15 mouse cellular contexts compared by ENCODE assay signal in the genomic region with DNA sequence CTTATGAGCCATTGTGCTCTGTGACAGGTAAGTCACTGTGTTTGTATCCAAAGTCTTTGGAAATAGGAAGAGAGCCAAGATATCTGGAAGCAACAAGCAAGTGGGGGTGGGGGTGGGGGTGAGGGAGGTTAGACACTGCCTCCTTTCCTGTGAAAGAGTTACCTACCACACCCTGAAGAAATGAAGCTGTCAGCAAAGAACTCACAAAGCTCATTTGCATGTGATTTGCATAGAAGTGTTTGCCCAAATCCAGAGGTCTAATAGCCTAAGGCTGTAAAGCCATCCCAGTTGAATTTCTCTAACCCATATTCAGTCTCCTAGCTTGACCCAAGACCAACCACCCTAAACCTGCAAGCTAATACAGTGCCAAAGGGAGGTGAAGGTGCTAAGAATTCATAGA. TPM values are rescaled to one million over a fixed set of nuclear protein-coding genes. Genes with fewer than 3 reads are reported as not detected.
DNase-seq lines count a peak whose midpoint lies in the region; ATAC-seq and TF ChIP-seq lines count a peak whose summit lies in the region.
"Had no signal": no experiment of that assay in that cellular context is flagged by ENCODE, and none has a peak within 500 bp of the region (broad histone marks: within the 10 kb centered on the region; RNA-seq: fewer than 3 reads in every experiment).

No protein-coding gene starts in this region.

- no peak for ATAC-seq in heart, embryonic 13.5 days (ENCODE audit: extremely low read depth, insufficient number of reproducible peaks, low FRiP score, low TSS enrichment)
- no peak for ATAC-seq in intestine, embryonic 15.5 days
- ATAC-seq: forebrain, embryonic 13.5 days had no signal

- no peak for TF ChIP-seq CTCF in spleen, adult 2 months (IDR thresholded peaks at IDR 0.05; ENCODE audit: extremely low read depth, insufficient read depth, insufficient read length, insufficient replicate concordance)

- H3K27ac ChIP-seq in heart, embryonic 13.5 days (replicated peaks): no peak overlapping the region
- H3K27ac ChIP-seq in spleen, adult 2 months (ENCODE audit: insufficient read depth, low read length): peak overlapping the region; percentile 94
- no peak overlapping the region for H3K27ac ChIP-seq in intestine, embryonic 15.5 days
- H3K27ac ChIP-seq: forebrain, embryonic 13.5 days; lung, embryonic 15.5 days; neural tube, embryonic 15.5 days; stomach, postnatal 0 days had no signal

- H3K27me3 ChIP-seq in heart, embryonic 13.5 days (replicated peaks): peaks cover 16% of the 10 kb centered on the region; the same call in 1 of the 2 replicates
- H3K27me3 ChIP-seq in spleen, adult 2 months (ENCODE audit: control insufficient read depth, insufficient read depth, low read length): no peaks in the 10 kb centered on the region
- no peaks in the 10 kb centered on the region for H3K27me3 ChIP-seq in intestine, embryonic 15.5 days (replicated peaks)
- H3K27me3 ChIP-seq: forebrain, embryonic 13.5 days; lung, embryonic 15.5 days; neural tube, embryonic 15.5 days had no signal

- no peaks in the 10 kb centered on the region for H3K9me3 ChIP-seq in heart, embryonic 13.5 days
- no peaks in the 10 kb centered on the region for H3K9me3 ChIP-seq in intestine, embryonic 15.5 days
- H3K9me3 ChIP-seq: forebrain, embryonic 13.5 days; lung, embryonic 15.5 days; neural tube, embryonic 15.5 days had no signal

- no peak overlapping the region for H3K4me3 ChIP-seq in heart, embryonic 13.5 days
- H3K4me3 ChIP-seq in spleen, adult 2 months (ENCODE audit: extremely low read depth, insufficient read depth, insufficient read length): peak overlapping the region; percentile 68
- H3K4me3 ChIP-seq in intestine, embryonic 15.5 days (replicated peaks): no peak overlapping the region
- H3K4me3 ChIP-seq: forebrain, embryonic 13.5 days had no signal

- H3K9ac ChIP-seq in heart, embryonic 13.5 days: no peak overlapping the region
- no peak overlapping the region for H3K9ac ChIP-seq in intestine, embryonic 15.5 days
- H3K9ac ChIP-seq: forebrain, embryonic 13.5 days; lung, embryonic 15.5 days; neural tube, embryonic 15.5 days had no signal

- peaks cover 6% of the 10 kb centered on the region for H3K4me1 ChIP-seq in heart, embryonic 13.5 days
- peaks cover 18% of the 10 kb centered on the region; the same call in 1 of the 2 replicates for H3K4me1 ChIP-seq in spleen, adult 2 months (ENCODE audit: control insufficient read depth, insufficient read depth, insufficient read length)
- H3K4me1 ChIP-seq in intestine, embryonic 15.5 days (replicated peaks): no peaks in the 10 kb centered on the region
- H3K4me1 ChIP-seq: lung, embryonic 15.5 days had no signal

- no peaks in the 10 kb centered on the region for H3K36me3 ChIP-seq in heart, embryonic 13.5 days
- H3K36me3 ChIP-seq in spleen, adult 2 months (ENCODE audit: control insufficient read depth, insufficient read depth, low read length): peaks cover 8% of the 10 kb centered on the region
- H3K36me3 ChIP-seq in intestine, embryonic 15.5 days: no peaks in the 10 kb centered on the region
- H3K36me3 ChIP-seq: lung, embryonic 15.5 days; neural tube, embryonic 15.5 days had no signal

- DNase-seq in heart, postnatal 10 days: no peak
- no peak for DNase-seq in spleen, adult 2 months (ENCODE audit: low read depth in 1 of 2, low spot score in 2 of 2)
- DNase-seq in spleen, postnatal 14 days (ENCODE audit: low spot score in 2 of 2): no peak
- DNase-seq in T-cell, adult 2 months (ENCODE audit: low spot score): no peak
- no peak for DNase-seq in adrenal gland, postnatal 14 days
- DNase-seq in gastrocnemius, postnatal 36 days: no peak
- DNase-seq: gastrocnemius, postnatal 14 days had no signal

- intact Hi-C loops in heart, postnatal 10 days (cut with DNase I): no loop called here
- intact Hi-C loops in gastrocnemius, postnatal 36 days (cut with DNase I): no loop called here

- no peak for TF ChIP-seq POLR2A in spleen, adult 2 months (IDR thresholded peaks at IDR 0.05; ENCODE audit: low read depth, low read length)

- peak overlapping the region; percentile 57; the same call in 1 of the 2 replicates for H3K4me2 ChIP-seq in heart, embryonic 13.5 days
- H3K4me2 ChIP-seq in intestine, embryonic 15.5 days (replicated peaks): peak overlapping the region; percentile 54

RNA-seq across cellular contexts. Expression of gene Arhgap4, which starts 11.2 kb away (rescaled TPM):
- polyA plus RNA-seq in heart, embryonic 13.5 days (2015; fragmentation: Nextera tagmentation; extraction: Ambion mirVana): 1.5 TPM in 2 replicates
- total RNA-seq in heart, postnatal 10 days (2021): 1 to 10 TPM; 1.8 to 2.5 TPM
- polyA plus RNA-seq in spleen, adult 2 months (2012; rRNA removed): 289 and 344 TPM in 2 replicates
- polyA plus RNA-seq in intestine, embryonic 15.5 days (2015; fragmentation: Nextera tagmentation; extraction: Ambion mirVana): 3.7 and 4.1 TPM in 2 replicates
- 5.0 and 16.7 TPM in 2 replicates for total RNA-seq in adrenal gland, postnatal 14 days (2021)
- 1 to 10 TPM in 1 of 2 experiments, under 1 TPM in 1; 0.67 to 1.0 TPM for total RNA-seq in gastrocnemius, postnatal 36 days (2021)

RNA-seq across cellular contexts. Expression of gene Naa10, which starts 11.3 kb away (rescaled TPM):
- polyA plus RNA-seq in heart, embryonic 13.5 days (2015; fragmentation: Nextera tagmentation; extraction: Ambion mirVana): 87.0 and 96.6 TPM in 2 replicates
- 10 to 100 TPM; 60.1 to 69.0 TPM for total RNA-seq in heart, postnatal 10 days (2021)
- 36.8 and 42.8 TPM in 2 replicates for polyA plus RNA-seq in spleen, adult 2 months (2012; rRNA removed)
- polyA plus RNA-seq in intestine, embryonic 15.5 days (2015; fragmentation: Nextera tagmentation; extraction: Ambion mirVana): 163 and 169 TPM in 2 replicates
- total RNA-seq in adrenal gland, postnatal 14 days (2021): 86.3 and 103 TPM in 2 replicates
- total RNA-seq in gastrocnemius, postnatal 36 days (2021): 10 to 100 TPM; 52.9 to 57.1 TPM

RNA-seq across cellular contexts. Expression of gene L1cam, which starts 14.5 kb away (rescaled TPM):
- 0.66 and 0.86 TPM in 2 replicates for polyA plus RNA-seq in heart, embryonic 13.5 days (2015; fragmentation: Nextera tagmentation; extraction: Ambion mirVana)
- total RNA-seq in heart, postnatal 10 days (2021): 1 to 10 TPM; 1.5 to 1.6 TPM
- 4.4 and 5.5 TPM in 2 replicates for polyA plus RNA-seq in spleen, adult 2 months (2012; rRNA removed)
- polyA plus RNA-seq in intestine, embryonic 15.5 days (2015; fragmentation: Nextera tagmentation; extraction: Ambion mirVana): 9.0 and 9.4 TPM in 2 replicates
- 9.3 and 16.0 TPM in 2 replicates for total RNA-seq in adrenal gland, postnatal 14 days (2021)
- total RNA-seq in gastrocnemius, postnatal 36 days (2021): 1 to 10 TPM; 1.8 to 2.3 TPM
- total RNA-seq: hematopoietic stem cell, adult 5-6 weeks had no signal

RNA-seq across cellular contexts. Expression of gene Avpr2, which starts 18.5 kb away (rescaled TPM):
- 0.13 TPM in 1 of 2 replicates, not detected in the other for polyA plus RNA-seq in heart, embryonic 13.5 days (2015; fragmentation: Nextera tagmentation; extraction: Ambion mirVana)
- total RNA-seq in heart, postnatal 10 days (2021): not detected
- polyA plus RNA-seq in spleen, adult 2 months (2012; rRNA removed): 0.05 and 0.07 TPM in 2 replicates
- 0.05 and 0.25 TPM in 2 replicates for polyA plus RNA-seq in intestine, embryonic 15.5 days (2015; fragmentation: Nextera tagmentation; extraction: Ambion mirVana)
- not detected in 2 replicates for total RNA-seq in adrenal gland, postnatal 14 days (2021)
- not detected for total RNA-seq in gastrocnemius, postnatal 36 days (2021)
- total RNA-seq: gastrocnemius, postnatal 14 days had no signal
- polyA plus RNA-seq: midbrain, embryonic 14.5 days had no signal

RNA-seq across cellular contexts. Expression of gene Renbp, which starts 20.2 kb away (rescaled TPM):
- 52.1 and 60.4 TPM in 2 replicates for polyA plus RNA-seq in heart, embryonic 13.5 days (2015; fragmentation: Nextera tagmentation; extraction: Ambion mirVana)
- total RNA-seq in heart, postnatal 10 days (2021): 10 to 100 TPM; 14.2 to 14.9 TPM
- 13.3 and 17.9 TPM in 2 replicates for polyA plus RNA-seq in spleen, adult 2 months (2012; rRNA removed)
- polyA plus RNA-seq in intestine, embryonic 15.5 days (2015; fragmentation: Nextera tagmentation; extraction: Ambion mirVana): 154 and 197 TPM in 2 replicates
- 14.2 and 17.8 TPM in 2 replicates for total RNA-seq in adrenal gland, postnatal 14 days (2021)
- 1 to 10 TPM; 1.8 to 2.5 TPM for total RNA-seq in gastrocnemius, postnatal 36 days (2021)
